Mouse (Mus musculus): ENCODE results near the gene Rpl38. TPM values are rescaled to one million over a fixed set of nuclear protein-coding genes. Genes with fewer than 3 reads are reported as not detected.

The Rpl38 gene
- total RNA-seq, 2 experiments from 2014 or later: 1,199 to 1,226 TPM

DNA sequence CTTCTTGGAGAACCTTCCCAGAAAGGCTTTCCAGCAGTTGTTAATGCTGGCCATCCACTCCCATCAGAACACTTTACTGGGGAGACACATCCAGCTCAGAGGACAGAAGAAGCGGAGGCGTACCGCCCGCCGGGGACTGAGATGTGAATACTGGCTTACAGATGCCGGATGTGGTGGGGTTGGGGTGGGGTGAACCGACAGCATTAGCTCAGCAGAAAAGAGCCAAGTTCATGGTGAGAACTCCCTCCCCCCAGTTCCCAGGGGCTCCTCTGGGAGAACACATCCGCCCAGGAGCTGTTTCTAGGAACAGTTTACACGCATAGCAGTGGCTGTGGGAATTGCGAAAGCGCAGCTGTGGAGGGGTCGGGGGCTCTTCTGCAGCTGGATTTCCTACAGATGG, 31.2 kb downstream of the Rpl38 start:
- DNase-seq (ENCODE audit: low spot score in 2 of 2): peak; percentile 54 to 72

DNA sequence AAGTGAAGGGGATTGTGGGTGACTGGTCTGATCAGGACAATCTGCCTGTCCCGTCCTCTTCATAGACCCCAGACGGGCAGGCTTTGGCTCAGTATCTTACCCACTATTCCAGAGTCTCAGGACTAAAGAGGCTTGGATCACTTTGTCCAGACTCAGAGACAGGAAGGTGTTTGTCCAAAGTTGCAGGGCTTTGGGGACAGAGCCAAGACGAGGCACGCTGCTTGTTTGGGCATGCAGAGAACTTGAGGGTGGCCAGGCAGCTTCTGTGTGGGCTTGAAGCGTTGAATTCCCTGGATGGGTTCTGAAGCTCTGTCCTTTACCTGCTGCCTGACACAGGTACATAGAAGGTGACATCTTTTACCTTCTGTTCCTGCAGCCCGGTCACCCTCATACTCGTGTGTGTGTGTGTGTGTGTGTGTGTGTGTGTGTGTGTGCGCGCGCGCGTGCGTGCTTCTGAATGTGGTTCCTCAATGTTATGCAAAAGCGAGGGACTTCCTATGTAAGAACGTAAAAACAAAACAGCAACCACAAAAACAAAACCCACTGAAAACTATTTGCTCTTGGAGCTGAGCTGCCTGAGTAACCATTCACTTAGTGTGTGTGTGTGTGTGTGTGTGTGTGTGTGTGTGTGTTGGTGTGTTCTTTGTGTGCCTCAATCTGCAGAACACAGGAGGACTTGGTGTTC, 34.1 kb downstream of the Rpl38 start:
- no peak for DNase-seq (ENCODE audit: low spot score in 2 of 2)

DNA sequence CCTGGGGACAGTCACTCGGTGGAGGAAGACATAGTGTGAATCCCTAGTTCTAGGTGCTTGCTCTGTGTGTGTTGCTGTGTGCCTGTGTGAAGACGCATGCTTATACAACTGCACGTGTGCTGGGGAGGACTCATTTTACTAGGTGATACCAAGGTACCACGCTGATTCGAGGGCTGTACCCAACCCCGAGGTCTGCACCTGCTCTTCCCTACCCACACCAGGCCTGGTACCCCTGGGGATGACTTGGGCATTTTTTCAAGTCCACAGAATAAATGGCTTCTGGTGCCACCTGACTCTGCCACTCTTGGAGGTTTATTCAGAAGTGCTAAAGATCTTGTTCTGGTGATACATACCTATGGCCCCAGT, 34.7 kb downstream of the Rpl38 start:
- DNase-seq (ENCODE audit: low spot score in 2 of 2): no peak

DNA sequence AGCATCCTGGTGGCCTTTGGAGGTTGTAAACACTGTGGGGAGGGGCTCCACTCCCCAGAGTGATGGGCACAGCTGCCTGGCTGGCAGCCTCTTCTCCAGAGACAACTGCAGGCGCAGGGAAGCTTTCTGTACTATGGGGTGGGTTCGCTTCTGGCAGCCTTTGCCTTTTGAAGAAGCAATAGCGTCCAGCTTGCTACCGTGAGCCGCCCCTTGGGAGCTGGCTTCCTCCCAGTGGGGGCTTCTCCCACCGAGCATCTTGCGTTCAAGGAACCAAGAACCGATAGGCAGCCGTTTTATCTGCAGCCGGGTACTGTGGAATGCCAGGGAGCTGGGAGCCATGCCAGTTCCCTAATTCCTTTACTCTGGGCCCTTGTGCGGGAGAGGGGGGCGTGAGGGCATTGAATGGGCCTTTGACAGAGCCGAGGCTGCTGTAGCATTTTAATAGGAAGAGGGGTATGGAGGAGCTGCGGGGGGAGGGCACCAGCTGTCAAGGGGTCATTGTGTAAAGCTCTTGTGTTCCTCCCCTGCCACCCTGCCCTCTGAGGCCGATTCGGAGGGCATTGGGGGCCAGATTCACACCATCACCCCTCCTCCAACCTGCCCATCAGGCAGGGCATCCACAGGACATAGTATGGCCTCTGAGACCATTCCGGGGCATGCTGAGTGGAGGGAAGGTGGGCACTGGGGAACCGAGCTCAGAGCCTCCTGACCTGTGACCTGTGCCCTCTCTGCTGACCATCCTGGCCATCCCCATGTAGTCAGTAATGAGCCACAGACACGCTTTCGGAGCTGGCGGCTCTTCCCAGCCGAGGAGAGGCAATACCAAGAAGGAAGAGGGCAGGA, 36.0 kb downstream of the Rpl38 start:
- DNase-seq (ENCODE audit: low spot score in 2 of 2): peak in 1 of 2 experiments; percentile 66

DNA sequence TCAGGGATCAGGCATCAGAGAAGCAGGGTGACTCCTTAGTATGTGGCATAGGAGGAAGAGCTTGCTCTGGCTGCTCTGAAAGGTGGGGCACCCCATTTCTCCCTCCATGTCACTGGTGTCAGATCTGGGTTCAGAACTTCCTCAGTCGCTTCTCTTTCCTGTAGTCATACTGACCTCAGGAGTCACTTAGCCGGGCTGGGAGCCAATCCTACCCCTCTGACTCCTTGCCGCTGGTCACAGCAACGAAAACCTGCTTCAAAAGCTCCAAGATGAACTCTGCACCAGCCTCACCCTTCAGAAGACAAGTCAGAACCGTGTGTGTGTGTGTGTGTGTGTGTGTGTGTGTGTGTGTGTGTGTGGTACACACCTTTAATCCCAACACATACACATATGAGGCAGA, 38.0 kb downstream of the Rpl38 start:
- no peak for DNase-seq (ENCODE audit: low spot score in 2 of 2)

DNA sequence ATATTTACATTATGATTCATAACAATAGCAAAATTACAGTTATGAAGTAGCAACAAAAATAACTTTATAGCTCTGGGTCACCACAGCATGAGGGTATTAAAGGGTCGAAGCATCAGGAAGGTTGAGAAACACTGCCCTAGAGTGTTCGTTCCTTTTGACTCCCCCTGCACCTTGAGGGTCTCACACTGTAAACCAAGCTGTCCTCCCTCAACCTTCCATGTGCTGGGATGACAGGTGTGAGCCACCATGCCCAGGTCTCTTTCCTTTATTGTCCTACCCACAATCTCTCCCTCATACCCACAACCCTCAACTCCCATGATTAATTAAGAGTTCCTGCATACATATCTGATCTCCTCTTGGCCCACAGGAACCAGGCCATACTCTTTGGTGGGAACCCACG, 43.1 kb downstream of the Rpl38 start:
- DNase-seq (ENCODE audit: low spot score in 2 of 2): no peak

DNA sequence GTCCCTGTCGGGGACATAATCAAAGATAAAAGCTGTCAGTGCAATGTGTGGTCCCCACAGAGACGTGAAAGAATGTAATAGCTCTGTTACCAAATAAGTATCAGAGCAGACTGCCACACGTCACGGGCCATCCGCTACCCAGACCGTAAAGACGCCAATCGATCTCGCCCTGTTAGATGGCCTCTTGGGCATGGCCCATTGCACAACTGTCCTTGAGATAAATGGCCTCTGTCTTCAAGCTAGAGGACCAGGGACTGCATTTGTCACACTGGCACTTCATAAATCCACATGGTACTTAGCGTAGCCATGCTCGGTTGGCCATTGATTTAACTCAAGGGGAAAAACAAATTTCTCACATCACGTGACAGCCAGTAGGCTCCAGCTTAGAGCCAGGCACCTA, 43.5 kb downstream of the Rpl38 start:
- no peak for DNase-seq (ENCODE audit: low spot score in 2 of 2)

DNA sequence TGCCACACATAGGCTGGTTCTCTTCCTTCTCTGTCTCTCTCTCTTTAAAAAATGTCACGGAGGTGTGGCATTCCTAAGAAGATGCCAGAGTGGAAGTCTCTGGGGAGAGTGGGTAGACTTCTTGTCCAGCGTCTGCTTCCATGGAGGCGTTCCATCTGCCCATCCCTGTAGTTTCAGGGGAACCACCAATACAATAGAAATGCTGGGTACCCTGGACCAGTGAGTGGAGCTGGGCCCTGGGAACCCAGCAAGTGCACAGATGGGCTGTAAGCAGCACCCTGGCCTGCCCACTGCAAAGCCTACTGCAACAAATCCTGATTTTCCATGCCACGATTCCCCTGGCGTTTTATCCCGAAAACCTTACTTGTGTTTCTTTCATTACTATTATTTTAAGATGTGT, 46.2 kb downstream of the Rpl38 start:
- no peak for DNase-seq (ENCODE audit: low spot score in 2 of 2)

DNA sequence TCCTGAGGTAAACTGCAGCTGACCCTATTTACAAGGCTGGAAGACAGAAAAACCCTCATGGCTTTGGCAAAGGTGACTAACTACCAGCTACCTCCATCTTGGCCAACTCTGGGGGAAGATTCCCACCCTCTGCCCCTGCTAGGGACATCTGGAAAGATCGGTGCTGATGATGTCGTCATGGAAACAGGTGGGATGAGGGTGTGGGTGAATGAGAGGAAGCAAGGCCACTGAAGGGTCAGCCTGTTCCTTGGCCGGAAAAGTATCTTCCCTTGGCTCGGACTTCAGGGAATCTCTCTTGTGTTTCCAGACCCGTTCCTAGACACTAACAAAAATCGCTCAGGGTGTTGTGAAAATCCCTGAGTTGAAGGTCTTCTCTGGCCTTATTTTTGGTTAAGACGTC, 47.2 kb downstream of the Rpl38 start:
- DNase-seq (ENCODE audit: low spot score in 2 of 2): no peak

DNA sequence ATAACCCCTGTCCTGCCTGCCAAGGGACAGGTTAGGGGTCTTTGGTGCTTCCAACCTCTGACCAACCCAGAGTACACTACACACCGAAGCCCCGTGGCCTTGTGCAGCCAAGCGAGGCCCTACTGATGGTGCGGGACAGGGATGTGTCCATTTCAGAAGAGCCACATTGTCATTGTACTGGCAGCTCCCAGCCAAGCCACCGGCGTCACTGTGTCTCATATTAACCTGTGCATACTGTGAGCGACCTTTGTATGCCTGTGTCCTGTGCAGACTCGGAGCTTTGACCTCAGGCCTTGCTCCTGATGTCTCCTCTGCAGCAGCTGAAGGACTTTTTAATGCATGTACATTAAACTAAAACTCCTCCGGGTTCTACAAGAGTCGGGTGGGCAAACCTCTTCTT, 52.2 kb downstream of the Rpl38 start:
- no peak for DNase-seq (ENCODE audit: low spot score in 2 of 2)

Other genes starting within 250 kb of the Rpl38 start
- gene Ttyh2, start 6.9 kb downstream of the Rpl38 start, total RNA-seq (2021): 100 to 1,000 TPM; 101 to 108 TPM
- 1 to 10 TPM; 1.3 to 2.0 TPM for gene Dnaic2, start 58.9 kb downstream of the Rpl38 start, total RNA-seq (2021)
- gene Kif19a, start 96.9 kb downstream of the Rpl38 start, total RNA-seq (2021): 1 to 10 TPM; 3.4 to 5.6 TPM
- gene Btbd17, start 127.4 kb downstream of the Rpl38 start, total RNA-seq (2021): 1 to 10 TPM; 3.6 to 4.4 TPM
- not detected for gene Gpr142, start 130.4 kb downstream of the Rpl38 start, total RNA-seq (2021)
- gene Gprc5c, start 182.6 kb downstream of the Rpl38 start, total RNA-seq (2021): 10 to 100 TPM; 51.0 to 57.9 TPM
- 1 to 10 TPM; 1.3 to 2.0 TPM for gene Cd300a, start 221.5 kb downstream of the Rpl38 start, total RNA-seq (2021)

Measured in gastrocnemius, postnatal 4 days (tissue).